Mouse (Mus musculus) adrenal gland, postnatal 14 days (tissue): ENCODE measurements around the gene Ntng1. TPM values are rescaled to one million over a fixed set of nuclear protein-coding genes. Genes with fewer than 3 reads are reported as not detected.
"Not testable (repeated sequence)": the region's sequence is repeated elsewhere in the genome, so short reads cannot be mapped to it uniquely, and the experiment has no call there.

Experiments used
- DNase-seq: peaks from one replicate; pipeline ENCODE4 v3.0.0; 2021; ENCODE audit warnings: mixed read lengths
- total RNA-seq: library from RNA; stranded (reverse); gene quantifications from 2 replicates; pipeline ENCODE4 v1.2.3, GENCODE M21; 2021

The Ntng1 gene
- total RNA-seq, 1 experiment from 2014 or later: 1.1 TPM

- DNase-seq: peak; percentile 40
Observed at GRCm38 (mm10) chr3:109782289-109782951, 361.4 kb downstream of the Ntng1 start.

GRCm38 (mm10) chr3:109781917-109782288, 361.9 kb downstream of the Ntng1 start:
- DNase-seq: no peak

GRCm38 (mm10) chr3:109775200-109775599, 368.6 kb downstream of the Ntng1 start:
- no peak for DNase-seq

- no peak for DNase-seq
Observed at GRCm38 (mm10) chr3:109772120-109772519, 371.7 kb downstream of the Ntng1 start.

GRCm38 (mm10) chr3:109766939-109767338, 376.9 kb downstream of the Ntng1 start:
- DNase-seq: no peak

GRCm38 (mm10) chr3:109765608-109766007, 378.2 kb downstream of the Ntng1 start:
- DNase-seq: no peak

- DNase-seq: no peak
Observed at GRCm38 (mm10) chr3:109765141-109765540, 378.7 kb downstream of the Ntng1 start.

- no peak for DNase-seq
Observed at GRCm38 (mm10) chr3:109756426-109756825, 387.4 kb downstream of the Ntng1 start.

- not testable (repeated sequence) for DNase-seq
Observed at GRCm38 (mm10) chr3:109747593-109747992, 396.2 kb downstream of the Ntng1 start.

- DNase-seq: no peak
Observed at GRCm38 (mm10) chr3:109740466-109741102, 403.2 kb downstream of the Ntng1 start.

GRCm38 (mm10) chr3:109732327-109733182, 411.3 kb downstream of the Ntng1 start:
- DNase-seq: peak; percentile 9

- DNase-seq: no peak
Observed at GRCm38 (mm10) chr3:109731592-109732230, 412.1 kb downstream of the Ntng1 start.

Other genes with a start within 250 kb of the Ntng1 start
- 12.4 and 13.2 TPM in 2 replicates for gene Prmt6, start 107.0 kb upstream of the Ntng1 start, total RNA-seq